ENCODE assay signal across 24 mouse cellular contexts in genomic region chr6:52435358-52435757, GRCm38 (mm10).
"Had no signal": no experiment of that assay in that cellular context is flagged by ENCODE, and none has a peak within 500 bp of the region (broad histone marks: within the 10 kb centered on the region; RNA-seq: fewer than 3 reads in every experiment).

No protein-coding gene starts in this region.

- H3K4me1 ChIP-seq: liver, embryonic 12.5 days; liver, embryonic 13.5 days; liver, embryonic 15.5 days; megakaryocyte, embryonic 14.5 days; midbrain, embryonic 10.5 days; midbrain, embryonic 12.5 days; midbrain, embryonic 13.5 days; midbrain, embryonic 15.5 days; neural tube, embryonic 12.5 days had no signal

- H3K4me3 ChIP-seq: limb, embryonic 10.5 days; limb, embryonic 12.5 days; limb, embryonic 13.5 days; limb, embryonic 15.5 days; liver, embryonic 12.5 days; liver, embryonic 13.5 days; liver, embryonic 15.5 days; lung, embryonic 15.5 days; megakaryocyte, embryonic 14.5 days; midbrain, embryonic 10.5 days; midbrain, embryonic 12.5 days; midbrain, embryonic 13.5 days; midbrain, embryonic 15.5 days; myocyte; neural tube, embryonic 12.5 days had no signal

- H3K27me3 ChIP-seq: limb, embryonic 12.5 days; limb, embryonic 13.5 days; limb, embryonic 15.5 days; liver, embryonic 12.5 days; liver, embryonic 13.5 days; liver, embryonic 15.5 days; lung, embryonic 15.5 days; midbrain, embryonic 12.5 days; midbrain, embryonic 13.5 days; midbrain, embryonic 15.5 days; neural tube, embryonic 12.5 days had no signal

- H3K9me3 ChIP-seq: limb, embryonic 10.5 days; limb, embryonic 12.5 days; limb, embryonic 13.5 days; limb, embryonic 15.5 days; liver, embryonic 12.5 days; liver, embryonic 13.5 days; liver, embryonic 15.5 days; lung, embryonic 15.5 days; megakaryocyte, embryonic 14.5 days; midbrain, embryonic 10.5 days; midbrain, embryonic 12.5 days; midbrain, embryonic 13.5 days; midbrain, embryonic 15.5 days; neural tube, embryonic 12.5 days had no signal

- DNase-seq: left cerebral cortex, postnatal 4 days; liver; liver, embryonic 13.5 days; liver, postnatal 0 days; lung, adult 18-20 months; lung, adult 2 months; midbrain, embryonic 14.5 days had no signal

- H3K9ac ChIP-seq: limb, embryonic 12.5 days; limb, embryonic 13.5 days; limb, embryonic 15.5 days; liver, embryonic 12.5 days; liver, embryonic 13.5 days; liver, embryonic 14.5 days; liver, embryonic 15.5 days; liver, postnatal 0 days; lung, embryonic 14.5 days; lung, embryonic 15.5 days; midbrain, embryonic 12.5 days; midbrain, embryonic 13.5 days; midbrain, embryonic 15.5 days; neural tube, embryonic 12.5 days had no signal

- H3K36me3 ChIP-seq: limb, embryonic 10.5 days; limb, embryonic 12.5 days; limb, embryonic 13.5 days; limb, embryonic 15.5 days; liver, embryonic 12.5 days; liver, embryonic 13.5 days; liver, embryonic 15.5 days; lung, embryonic 15.5 days; midbrain, embryonic 10.5 days; midbrain, embryonic 12.5 days; midbrain, embryonic 13.5 days; midbrain, embryonic 15.5 days; neural tube, embryonic 12.5 days had no signal

- H3K27ac ChIP-seq: limb, embryonic 10.5 days; limb, embryonic 12.5 days; limb, embryonic 13.5 days; limb, embryonic 15.5 days; liver, embryonic 12.5 days; liver, embryonic 13.5 days; liver, embryonic 14.5 days; liver, embryonic 15.5 days; lung, embryonic 15.5 days; macrophage; midbrain, embryonic 10.5 days; midbrain, embryonic 12.5 days; midbrain, embryonic 13.5 days; midbrain, embryonic 15.5 days; neural tube, embryonic 12.5 days had no signal
